Mouse (Mus musculus): ENCODE results near the gene Syk. TPM values are rescaled to one million over a fixed set of nuclear protein-coding genes. Genes with fewer than 3 reads are reported as not detected.

The Syk gene
- polyA plus RNA-seq (2015; fragmentation: Nextera tagmentation; extraction: Ambion mirVana), result 4.3 and 5.5 TPM in 2 replicates

DNA sequence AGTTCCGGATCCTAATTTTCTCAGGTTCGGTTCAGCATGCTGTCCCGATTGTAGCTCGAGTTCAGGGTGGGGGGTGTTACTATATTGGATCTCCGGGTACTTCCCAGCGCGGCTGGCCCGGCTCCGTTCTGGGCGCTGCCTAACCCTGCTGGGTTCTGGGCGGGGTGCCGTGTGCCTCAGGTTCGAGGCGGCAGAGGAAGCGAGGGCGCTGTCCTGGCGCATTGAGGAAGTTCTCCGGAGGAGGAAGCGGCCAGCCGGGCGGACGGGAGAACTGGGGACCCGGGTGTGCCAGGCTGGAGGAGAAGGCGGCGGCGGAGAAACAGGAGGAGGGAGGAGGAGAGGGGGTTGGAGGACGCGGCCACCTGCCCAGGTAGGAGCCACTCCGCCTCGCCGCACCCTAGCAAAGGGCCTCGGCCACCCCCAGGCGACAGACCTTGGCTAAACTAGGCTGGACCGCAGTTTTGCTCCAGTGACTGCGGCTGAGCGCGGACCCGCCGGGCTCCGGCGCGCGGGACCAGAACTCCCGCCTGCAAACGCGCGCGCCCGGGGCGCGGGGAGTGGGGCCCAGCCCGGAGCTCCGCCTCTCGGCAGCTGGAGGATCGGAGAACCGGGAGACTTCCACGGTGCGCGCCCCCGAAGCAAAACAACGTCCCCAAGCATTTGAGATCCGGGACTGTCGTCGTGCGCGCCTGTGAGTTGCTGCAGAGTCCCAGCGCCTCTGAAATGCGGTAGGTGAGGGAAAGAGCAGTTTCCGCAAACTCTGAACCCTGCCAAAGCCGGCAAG lies at the start of gene Syk:
Gene Syk (plus strand): TSS at position 296 of the 784 bp plus-strand sequence.
- Histone ChIP-seq H3K9ac (replicated peaks; ENCODE audit: low read depth) (peak within 1 kb of the TSS; percentile 39), H3K27me3 (replicated peaks; ENCODE audit: insufficient read depth, low read length) (no peaks in the 10 kb centered on the region), H3K9me3 (ENCODE audit: low read length) (no peaks in the 10 kb centered on the region), H3K27ac (ENCODE audit: low read length) (peak within 1 kb of the TSS; percentile 85), H3K36me3 (ENCODE audit: insufficient read depth, low read length) (no peaks in the 10 kb centered on the region), H3K4me3 (ENCODE audit: low read depth, low read length) (peak within 1 kb of the TSS; percentile 63), H3K4me2 (replicated peaks; ENCODE audit: low read depth, low read length) (peak within 1 kb of the TSS; percentile 91), H3K4me1 (ENCODE audit: insufficient read depth, low read depth, low read length) (no peaks in the 10 kb centered on the region)
- peak; percentile 79 for ATAC-seq
- WGBS, result 2% methylated on average over 47 of the region's 70 CpGs
- peak; percentile 74 for DNase-seq (ENCODE audit: low spot score)
- TF ChIP-seq EP300 (IDR thresholded peaks at IDR 0.05), result no peak
- peak; percentile 4; the same call in 1 of the 2 replicates for TF ChIP-seq CTCF (IDR thresholded peaks at IDR 0.05)

DNA sequence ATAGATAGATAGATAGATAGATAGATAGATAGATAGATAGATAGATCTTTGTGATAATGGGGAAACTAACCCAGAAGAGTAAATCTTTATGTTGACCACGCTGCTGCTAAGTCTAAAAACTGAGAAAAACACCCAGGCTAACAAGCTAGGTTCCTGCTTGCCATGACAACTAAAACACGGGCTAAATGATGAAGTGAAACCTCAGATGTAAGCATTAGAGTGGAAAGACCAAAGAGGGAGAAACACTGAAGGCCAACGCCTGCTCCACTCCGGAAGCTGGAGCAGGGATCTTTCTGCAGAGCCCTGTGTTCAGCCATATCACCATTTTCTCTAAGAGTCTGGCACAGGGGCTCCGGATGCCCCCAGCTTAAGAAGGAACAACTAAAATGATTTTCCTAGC lies 49.3 kb upstream of the Syk start:
- H3K36me3 ChIP-seq (ENCODE audit: insufficient read depth, low read length), result no peaks in the 10 kb centered on the region
- H3K9ac ChIP-seq (replicated peaks; ENCODE audit: low read depth), result no peak overlapping the region
- H3K4me1 ChIP-seq (ENCODE audit: insufficient read depth, low read depth, low read length), result no peaks in the 10 kb centered on the region
- no peak overlapping the region for H3K4me2 ChIP-seq (replicated peaks; ENCODE audit: low read depth, low read length)
- DNase-seq (ENCODE audit: low spot score) (no peak), ATAC-seq (no peak)
- no peaks in the 10 kb centered on the region for H3K9me3 ChIP-seq (ENCODE audit: low read length)
- TF ChIP-seq EP300 (IDR thresholded peaks at IDR 0.05) (no peak), CTCF (IDR thresholded peaks at IDR 0.05) (no peak)
- H3K27me3 ChIP-seq (replicated peaks; ENCODE audit: insufficient read depth, low read length), result 0 out of 2 replicates have a peak, but pooled peaks cover 5% of the 10 kb centered on the region
- H3K4me3 ChIP-seq (ENCODE audit: low read depth, low read length), result no peak overlapping the region
- no peak overlapping the region for H3K27ac ChIP-seq (ENCODE audit: low read length)
- 72% methylated on average over 5 of the region's 5 CpGs for WGBS

DNA sequence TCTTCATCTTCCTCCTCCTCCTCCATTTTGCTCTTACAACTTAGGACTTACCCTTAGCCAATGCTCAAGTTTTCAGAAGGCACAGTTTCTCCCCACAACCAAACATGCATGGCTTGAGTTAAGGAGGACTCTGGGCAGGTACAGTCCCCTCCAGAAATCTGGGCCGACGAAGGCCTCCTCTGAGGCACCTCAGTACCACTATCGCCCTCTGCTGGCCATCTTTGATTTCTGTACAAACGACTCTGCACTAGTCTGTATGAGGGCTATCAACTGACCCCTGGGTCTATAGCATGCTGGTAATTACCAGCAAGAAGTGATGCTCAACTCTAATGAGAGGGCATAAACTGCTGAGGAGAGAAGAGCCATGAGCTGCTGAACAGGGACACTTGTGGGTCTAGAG lies 47.4 kb upstream of the Syk start:
- 2% methylated on average over 4 of the region's 4 CpGs for WGBS
- DNase-seq (ENCODE audit: low spot score), result peak; percentile 64
- Histone ChIP-seq H3K9me3 (ENCODE audit: low read length) (no peaks in the 10 kb centered on the region), H3K36me3 (ENCODE audit: insufficient read depth, low read length) (no peaks in the 10 kb centered on the region), H3K27me3 (replicated peaks; ENCODE audit: insufficient read depth, low read length) (no peaks in the 10 kb centered on the region), H3K4me3 (ENCODE audit: low read depth, low read length) (no peak overlapping the region), H3K4me2 (replicated peaks; ENCODE audit: low read depth, low read length) (no peak overlapping the region), H3K4me1 (ENCODE audit: insufficient read depth, low read depth, low read length) (no peaks in the 10 kb centered on the region), H3K27ac (ENCODE audit: low read length) (no peak overlapping the region), H3K9ac (replicated peaks; ENCODE audit: low read depth) (no peak overlapping the region)
- ATAC-seq, result peak; percentile 23; the same call in 1 of the 2 replicates
- TF ChIP-seq EP300 (IDR thresholded peaks at IDR 0.05) (no peak), CTCF (IDR thresholded peaks at IDR 0.05) (peak; percentile 83)

DNA sequence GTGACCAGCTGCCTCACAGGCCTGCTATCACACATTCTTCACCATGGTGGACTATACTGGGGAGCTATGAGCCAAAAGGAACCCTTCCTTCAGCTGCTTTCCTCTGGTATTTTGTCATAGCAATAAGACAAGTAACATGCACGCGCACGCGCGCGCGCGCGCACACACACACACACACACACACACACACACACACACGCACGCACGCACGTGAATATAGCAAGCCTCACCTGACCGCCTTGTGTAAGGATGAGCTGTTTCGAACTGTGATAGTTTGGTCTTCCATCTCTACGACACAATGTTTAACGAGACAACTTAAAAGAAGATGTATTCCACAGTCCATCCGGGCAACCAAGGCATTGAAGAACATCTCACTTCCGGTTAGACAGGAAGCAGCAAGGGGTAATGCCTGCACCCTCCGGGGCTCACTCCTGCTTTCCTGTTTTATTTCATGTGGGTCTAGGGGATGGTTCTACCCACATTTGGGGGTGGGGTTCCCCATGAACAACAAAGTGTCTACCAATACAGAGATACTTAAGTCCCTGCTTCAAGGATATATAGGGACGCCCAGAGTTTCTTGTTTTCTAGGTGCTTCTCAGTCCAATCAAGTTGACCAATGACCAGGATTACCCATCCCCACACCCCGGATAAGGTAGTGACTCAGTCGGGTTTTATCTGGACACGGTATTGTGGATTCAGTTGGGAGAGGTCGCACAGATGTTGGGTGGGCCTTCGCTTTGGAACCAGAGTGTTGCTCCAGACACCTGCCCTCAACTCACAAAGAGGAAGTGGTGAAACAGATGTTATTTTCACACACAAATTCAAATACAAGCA lies 45.0 kb upstream of the Syk start:
- no peaks in the 10 kb centered on the region for H3K4me1 ChIP-seq (ENCODE audit: insufficient read depth, low read depth, low read length)
- H3K36me3 ChIP-seq (ENCODE audit: insufficient read depth, low read length), result no peaks in the 10 kb centered on the region
- H3K4me3 ChIP-seq (ENCODE audit: low read depth, low read length), result no peak overlapping the region
- DNase-seq (ENCODE audit: low spot score) (no peak), ATAC-seq (no peak)
- H3K9me3 ChIP-seq (ENCODE audit: low read length), result no peaks in the 10 kb centered on the region
- H3K27me3 ChIP-seq (replicated peaks; ENCODE audit: insufficient read depth, low read length), result no peaks in the 10 kb centered on the region
- H3K27ac ChIP-seq (ENCODE audit: low read length), result no peak overlapping the region
- H3K9ac ChIP-seq (replicated peaks; ENCODE audit: low read depth), result no peak overlapping the region
- 92% methylated on average over 26 of the region's 26 CpGs for WGBS
- TF ChIP-seq EP300 (IDR thresholded peaks at IDR 0.05) (no peak), CTCF (IDR thresholded peaks at IDR 0.05) (no peak)
- H3K4me2 ChIP-seq (replicated peaks; ENCODE audit: low read depth, low read length), result no peak overlapping the region

DNA sequence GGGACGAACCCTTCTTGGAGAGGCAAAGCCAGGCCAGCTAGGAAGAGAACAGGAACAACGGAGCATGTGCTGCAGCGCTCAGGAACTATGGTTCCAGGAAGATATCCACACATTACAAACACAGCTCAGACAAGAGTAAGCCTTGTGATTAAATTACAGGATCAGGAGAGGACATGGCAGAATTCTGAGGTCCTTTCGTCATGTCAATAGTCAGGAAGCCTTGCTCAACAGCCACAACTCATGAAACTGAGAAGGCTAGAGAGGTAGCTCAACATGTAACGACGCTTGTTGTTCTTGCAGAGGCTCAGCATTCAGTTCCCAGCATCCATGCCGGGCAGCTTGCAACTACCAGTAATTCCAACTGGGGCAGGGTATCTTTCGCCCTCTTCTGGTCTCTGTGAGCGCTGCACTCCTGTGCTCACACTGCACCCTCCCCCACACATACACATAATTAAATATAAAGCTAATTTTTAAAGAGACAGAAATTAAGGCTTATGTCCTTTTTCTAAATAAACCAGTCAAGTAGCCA lies 44.3 kb upstream of the Syk start:
- no peak for TF ChIP-seq EP300 (IDR thresholded peaks at IDR 0.05)
- TF ChIP-seq CTCF (IDR thresholded peaks at IDR 0.05), result peak; percentile 22; the same call in 1 of the 2 replicates
- no peak overlapping the region for H3K27ac ChIP-seq (ENCODE audit: low read length)

DNA sequence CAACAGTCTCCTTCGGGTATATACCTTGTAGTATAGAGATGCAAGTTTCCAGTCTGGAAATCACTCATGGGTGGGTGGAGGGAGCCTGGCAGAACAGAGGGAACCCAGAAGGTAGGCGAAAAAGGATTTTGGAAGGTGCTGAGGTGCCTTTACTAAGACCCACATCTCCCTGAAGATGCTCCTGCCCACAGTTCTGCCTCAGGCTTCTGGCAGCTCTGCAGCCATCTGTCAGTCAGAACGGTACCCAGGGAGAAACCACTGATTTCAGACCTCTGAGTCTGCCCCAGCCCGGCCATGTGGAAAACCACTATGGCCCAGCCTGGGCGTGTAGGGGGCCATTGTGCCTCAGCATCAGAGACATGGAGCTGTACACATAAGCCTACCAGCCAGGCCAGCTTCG lies 43.5 kb upstream of the Syk start:
- Histone ChIP-seq H3K27ac (ENCODE audit: low read length) (no peak overlapping the region), H3K9ac (replicated peaks; ENCODE audit: low read depth) (no peak overlapping the region), H3K4me1 (ENCODE audit: insufficient read depth, low read depth, low read length) (no peaks in the 10 kb centered on the region), H3K36me3 (ENCODE audit: insufficient read depth, low read length) (no peaks in the 10 kb centered on the region), H3K4me2 (replicated peaks; ENCODE audit: low read depth, low read length) (no peak overlapping the region), H3K4me3 (ENCODE audit: low read depth, low read length) (no peak overlapping the region), H3K27me3 (replicated peaks; ENCODE audit: insufficient read depth, low read length) (no peaks in the 10 kb centered on the region), H3K9me3 (ENCODE audit: low read length) (no peaks in the 10 kb centered on the region)
- TF ChIP-seq EP300 (IDR thresholded peaks at IDR 0.05), result no peak
- no peak for TF ChIP-seq CTCF (IDR thresholded peaks at IDR 0.05)
- 85% methylated on average over 6 of the region's 6 CpGs for WGBS
- ATAC-seq (no peak), DNase-seq (ENCODE audit: low spot score) (no peak)

More for the DNA sequence above, 44.3 kb upstream of the Syk start:
- 81% methylated on average over 9 of the region's 9 CpGs for WGBS
- Histone ChIP-seq H3K36me3 (ENCODE audit: insufficient read depth, low read length) (no peaks in the 10 kb centered on the region), H3K4me3 (ENCODE audit: low read depth, low read length) (no peak overlapping the region), H3K4me2 (replicated peaks; ENCODE audit: low read depth, low read length) (no peak overlapping the region), H3K9me3 (ENCODE audit: low read length) (no peaks in the 10 kb centered on the region), H3K4me1 (ENCODE audit: insufficient read depth, low read depth, low read length) (no peaks in the 10 kb centered on the region), H3K9ac (replicated peaks; ENCODE audit: low read depth) (no peak overlapping the region), H3K27me3 (replicated peaks; ENCODE audit: insufficient read depth, low read length) (no peaks in the 10 kb centered on the region)
- DNase-seq (ENCODE audit: low spot score) (no peak), ATAC-seq (no peak)
